Mouse (Mus musculus) heart, postnatal 0 days (tissue): Measurements from ENCODE around the gene Kcnc3. TPM values are rescaled to one million over a fixed set of nuclear protein-coding genes. Genes with fewer than 3 reads are reported as not detected.

Experiments
- ATAC-seq: fragments of 200-750 bp; cut with Nextera tagmentation; 2 replicates; pipeline ENCODE4 v1.8.0; 2017; ENCODE audit warnings: low read depth, moderate number of reproducible peaks, moderate library complexity; ENCODE audit not compliant: insufficient read depth
- DNase-seq: peaks from one replicate; pipeline ENCODE4 v3.0.0-alpha.2; 2016; ENCODE audit warnings: low spot score
- H3K27ac ChIP-seq: fragments of 300-500 bp; sonication (generic); 2 replicates; pipeline ENCODE4 v1.5.1; 2014; ENCODE audit warnings: low read depth, mild to moderate bottlenecking
- H3K27me3 ChIP-seq: fragments of 300-500 bp; sonication (generic); 2 replicates; pipeline ENCODE4 v1.6.1; 2014; ENCODE audit warnings: low read length, mixed read lengths; ENCODE audit not compliant: control insufficient read depth, insufficient read depth
- H3K36me3 ChIP-seq: fragments of 300-500 bp; sonication (generic); replicated peaks from 2 replicates; pipeline ENCODE4 v1.6.1; 2014; ENCODE audit warnings: low read length, mixed read lengths; ENCODE audit not compliant: control insufficient read depth, insufficient read depth
- H3K4me1 ChIP-seq: fragments of 300-500 bp; sonication (generic); 2 replicates; pipeline ENCODE4 v1.6.1; 2014; ENCODE audit warnings: antibody characterized with exemption; ENCODE audit not compliant: control insufficient read depth, insufficient read depth
- H3K4me2 ChIP-seq: fragments of 300-500 bp; sonication (generic); 2 replicates; pipeline ENCODE4 v1.6.1; 2014; ENCODE audit warnings: low read depth, mild to moderate bottlenecking, low read length, moderate library complexity
- H3K4me3 ChIP-seq: fragments of 300-500 bp; sonication (generic); 2 replicates; pipeline ENCODE4 v1.5.1; 2014; ENCODE audit warnings: low read depth, low read length
- H3K9ac ChIP-seq: fragments of 300-500 bp; sonication (generic); replicated peaks from 2 replicates; pipeline ENCODE4 v1.6.1; 2014; ENCODE audit warnings: low read depth, low read length, mixed read lengths
- H3K9me3 ChIP-seq: fragments of 300-500 bp; sonication (generic); replicated peaks from 2 replicates; pipeline ENCODE4 v1.6.1; 2016; ENCODE audit warnings: low read length; ENCODE audit not compliant: control insufficient read depth
- CTCF ChIP-seq: IDR thresholded peaks from 2 replicates; pipeline ENCODE4 v1.5.1; 2016; ENCODE audit warnings: antibody characterized with exemption, control low read depth, low read depth
- EP300 ChIP-seq: IDR thresholded peaks from 2 replicates; pipeline ENCODE4 v1.6.1; 2016; ENCODE audit warnings: antibody characterized with exemption, low read depth
- WGBS: fragments of 180-500 bp; shearing (Covaris S2); extraction: QIAGEN DNeasy Blood & Tissue Kit; methylation state at CpG from one replicate; pipeline ENCODE4 v1.1.7; 2014; 5-methylcytosine and 5-hydroxymethylcytosine counted together
- polyA plus RNA-seq: library from polyadenylated mRNA; unstranded; fragments of >200 nt; fragmentation: Nextera tagmentation; extraction: Ambion mirVana; gene quantifications from 2 replicates; pipeline ENCODE4 v1.2.1, GENCODE M21; 2015
- total RNA-seq: library from RNA; depleted of rRNA; stranded (reverse); fragments of >200 nt; gene quantifications from 2 replicates; pipeline ENCODE4 v1.2.3, GENCODE M21; 2014; ENCODE audit warnings: low replicate concordance

Gene Kcnc3
- total and polyA plus RNA-seq, 2 experiments from 2014 or later = not detected

GRCm38 (mm10) chr7:44547725-44548124 lies 42.7 kb upstream of the Kcnc3 start:
- no peak for DNase-seq

GRCm38 (mm10) chr7:44548497-44549087 lies 41.9 kb upstream of the Kcnc3 start, which contains the start of gene Pold1:
Gene Pold1 (minus strand): TSS chr7:44548849.
- Histone ChIP-seq H3K9me3 (no peaks in the 10 kb centered on the region), H3K27me3 (no peaks in the 10 kb centered on the region), H3K4me1 (peaks cover 10% of the 10 kb centered on the region), H3K4me2 (peak within 1 kb of the TSS; percentile 91), H3K36me3 (peaks cover 28% of the 10 kb centered on the region), H3K4me3 (peak within 1 kb of the TSS; percentile 66), H3K9ac (peak within 1 kb of the TSS; percentile 53; the same call in 1 of the 2 replicates), H3K27ac (peak within 1 kb of the TSS; percentile 60)
- peak; percentile 96 for ATAC-seq
- TF ChIP-seq CTCF (peak; percentile 98), EP300 (no peak)
- DNase-seq = peak; percentile 96
- WGBS = under 1% methylated on average over 43 of the region's 43 CpGs

More at GRCm38 (mm10) chr7:44547725-44548124, 42.7 kb upstream of the Kcnc3 start:
- no peak for TF ChIP-seq CTCF
- no peak for TF ChIP-seq EP300
- Histone ChIP-seq H3K4me2 (peak overlapping the region; percentile 91), H3K4me1 (peaks cover 10% of the 10 kb centered on the region; the same call in 1 of the 2 replicates), H3K36me3 (peaks cover 28% of the 10 kb centered on the region), H3K4me3 (peak overlapping the region; percentile 66), H3K27ac (no peak overlapping the region), H3K9me3 (no peaks in the 10 kb centered on the region), H3K27me3 (no peaks in the 10 kb centered on the region), H3K9ac (peak overlapping the region; percentile 53; the same call in 1 of the 2 replicates)
- ATAC-seq = no peak
- WGBS = 23% methylated on average over 5 of the region's 5 CpGs

- no peaks in the 10 kb centered on the region for H3K27me3 ChIP-seq
- no peak for ATAC-seq
- no peak for DNase-seq
These were observed 40.6 kb upstream of the Kcnc3 start for GRCm38 (mm10) chr7:44549621-44550408.

GRCm38 (mm10) chr7:44550409-44550678 lies 40.1 kb upstream of the Kcnc3 start:
- Histone ChIP-seq H3K27me3 (no peaks in the 10 kb centered on the region), H3K9ac (no peak overlapping the region), H3K4me1 (peaks cover 13% of the 10 kb centered on the region), H3K4me3 (no peak overlapping the region), H3K36me3 (peaks cover 28% of the 10 kb centered on the region), H3K27ac (no peak overlapping the region), H3K4me2 (no peak overlapping the region), H3K9me3 (no peaks in the 10 kb centered on the region)
- 90% methylated on average over 12 of the region's 12 CpGs for WGBS
- no peak for ATAC-seq
- DNase-seq = no peak
- TF ChIP-seq CTCF (no peak), EP300 (no peak)

More at GRCm38 (mm10) chr7:44549621-44550408, 40.6 kb upstream of the Kcnc3 start:
- no peak overlapping the region for H3K9ac ChIP-seq
- TF ChIP-seq EP300 (no peak), CTCF (no peak)
- H3K27ac ChIP-seq = no peak overlapping the region
- H3K4me3 ChIP-seq = no peak overlapping the region
- peaks cover 13% of the 10 kb centered on the region for H3K4me1 ChIP-seq
- H3K4me2 ChIP-seq = no peak overlapping the region
- no peaks in the 10 kb centered on the region for H3K9me3 ChIP-seq
- 94% methylated on average over 23 of the region's 23 CpGs for WGBS
- peaks cover 28% of the 10 kb centered on the region for H3K36me3 ChIP-seq

GRCm38 (mm10) chr7:44551301-44551700 lies 39.2 kb upstream of the Kcnc3 start:
- DNase-seq (no peak), ATAC-seq (no peak)
- Histone ChIP-seq H3K4me2 (no peak overlapping the region), H3K9me3 (no peaks in the 10 kb centered on the region), H3K36me3 (peaks cover 28% of the 10 kb centered on the region), H3K4me1 (peaks cover 13% of the 10 kb centered on the region), H3K4me3 (no peak overlapping the region), H3K27me3 (no peaks in the 10 kb centered on the region), H3K9ac (no peak overlapping the region), H3K27ac (no peak overlapping the region)
- WGBS = 95% methylated on average over 21 of the region's 21 CpGs
- no peak for TF ChIP-seq EP300
- no peak for TF ChIP-seq CTCF
